Mouse (Mus musculus) MEL (cell line): Measurements from ENCODE around the gene Foxc2.

Experiments
- CTCF ChIP-seq, 3 experiments: IDR thresholded peaks in 2 of 3; conservative IDR thresholded peaks in 1 of 3; 2 replicates each; pipeline ENCODE4 v1.5.1; 2011 to 2012; ENCODE audit warnings: low read length in 3 of 3, low read depth in 2 of 3, mild to moderate bottlenecking in 2 of 3, improper control_type of control experiment in 1 of 3, inconsistent platforms in 1 of 3, mixed read lengths in 1 of 3, moderate library complexity in 1 of 3; ENCODE audit not compliant: control insufficient read depth in 1 of 3, insufficient read depth in 1 of 3, poor library complexity in 1 of 3, severe bottlenecking in 1 of 3
- E2F4 ChIP-seq: IDR thresholded peaks from 2 replicates; pipeline ENCODE4 v1.6.1; 2011; ENCODE audit warnings: low read depth, low read length, improper control_type of control experiment, borderline replicate concordance
- EP300 ChIP-seq, 2 experiments: IDR thresholded peaks; 2 replicates each; pipeline ENCODE4 v1.6.1; 2011; ENCODE audit warnings: improper control_type of control experiment in 2 of 2, low read length in 2 of 2, low read depth in 1 of 2, mild to moderate bottlenecking in 1 of 2
- ETS1 ChIP-seq: IDR thresholded peaks from 2 replicates; pipeline ENCODE4 v1.6.1; 2012; ENCODE audit warnings: low read depth, mild to moderate bottlenecking, inconsistent platforms, low read length, improper control_type of control experiment, moderate library complexity
- GATA1 ChIP-seq: IDR thresholded peaks from 2 replicates; pipeline ENCODE4 v1.6.1; 2011; ENCODE audit warnings: low read depth, low read length, improper control_type of control experiment
- HCFC1 ChIP-seq: IDR thresholded peaks from 2 replicates; pipeline ENCODE4 v1.6.1; 2012; ENCODE audit warnings: low read depth, mild to moderate bottlenecking, inconsistent platforms, low read length, improper control_type of control experiment, moderate library complexity
- MEF2A ChIP-seq: IDR thresholded peaks from 2 replicates; pipeline ENCODE4 v1.6.1; 2014; ENCODE audit warnings: low read depth, mild to moderate bottlenecking, inconsistent platforms, low read length, improper control_type of control experiment; ENCODE audit not compliant: poor library complexity, insufficient replicate concordance, severe bottlenecking; ENCODE audit errors: extremely low read depth
- MYC ChIP-seq: IDR thresholded peaks from 2 replicates; pipeline ENCODE4 v1.6.1; 2011; ENCODE audit warnings: low read depth, mild to moderate bottlenecking, low read length, improper control_type of control experiment, moderate library complexity
- POLR2A ChIP-seq, 2 experiments: IDR thresholded peaks; 2 replicates each; pipeline ENCODE4 v1.6.1; 2011 to 2012; ENCODE audit warnings: low read length in 2 of 2, mild to moderate bottlenecking in 2 of 2, control low read depth in 1 of 2, improper control_type of control experiment in 1 of 2, low read depth in 1 of 2, moderate library complexity in 1 of 2; ENCODE audit not compliant: control insufficient read depth in 1 of 2, insufficient read depth in 1 of 2, poor library complexity in 1 of 2
- RAD21 ChIP-seq: IDR thresholded peaks from 2 replicates; pipeline ENCODE4 v1.6.1; 2011; ENCODE audit warnings: mild to moderate bottlenecking, low read depth, low read length, improper control_type of control experiment
- TCF12 ChIP-seq: IDR thresholded peaks from 2 replicates; pipeline ENCODE4 v1.6.1; 2014; ENCODE audit warnings: low read depth, mild to moderate bottlenecking, inconsistent platforms, low read length, improper control_type of control experiment, moderate library complexity
- UBTF ChIP-seq: IDR thresholded peaks from 2 replicates; pipeline ENCODE4 v1.6.1; 2012; ENCODE audit warnings: low read depth, mild to moderate bottlenecking, inconsistent platforms, low read length, improper control_type of control experiment, moderate library complexity, borderline replicate concordance; ENCODE audit not compliant: insufficient read depth
- USF1 ChIP-seq: IDR thresholded peaks from 2 replicates; pipeline ENCODE4 v1.6.1; 2014; ENCODE audit warnings: low read depth, mild to moderate bottlenecking, inconsistent platforms, low read length, improper control_type of control experiment, moderate library complexity
- ZNF384 ChIP-seq: IDR thresholded peaks from 2 replicates; pipeline ENCODE4 v1.6.1; 2012; ENCODE audit warnings: low read depth, mild to moderate bottlenecking, inconsistent platforms, low read length, improper control_type of control experiment

DNA sequence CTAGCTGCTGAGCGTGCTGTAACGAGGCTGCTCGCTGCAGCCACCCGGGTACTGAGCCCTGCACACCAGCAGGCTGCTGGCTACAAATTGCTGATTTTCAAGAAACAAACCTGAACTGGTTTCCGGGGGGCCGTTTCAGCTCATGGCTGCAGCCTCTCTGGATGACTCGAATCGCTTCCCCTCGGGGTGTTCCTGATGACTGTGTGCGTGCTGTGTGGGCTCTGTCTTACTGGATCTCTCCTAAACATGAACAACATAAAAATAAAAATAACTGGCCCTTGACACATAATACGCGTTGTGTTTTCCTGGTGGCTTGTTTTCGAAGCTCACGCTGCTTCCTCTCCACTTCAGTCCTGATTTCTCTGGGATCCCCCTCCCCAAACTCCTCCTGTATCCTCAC is 37.2 kb upstream of the Foxc2 start:
- TF ChIP-seq GATA1 (no peak), CTCF (IDR thresholded peaks at IDR 0.05 in 2 of 3, conservative IDR thresholded peaks at IDR 0.05 in 1 of 3; ENCODE audit: control insufficient read depth in 1 of 3, insufficient read depth in 1 of 3, low read depth in 2 of 3, low read length in 3 of 3, poor library complexity in 1 of 3, severe bottlenecking in 1 of 3) (no peak), POLR2A (IDR thresholded peaks at IDR 0.05; ENCODE audit: control insufficient read depth in 1 of 2, insufficient read depth in 1 of 2, low read depth in 1 of 2, low read length in 2 of 2, poor library complexity in 1 of 2) (no peak), USF1 (no peak), MEF2A (no peak), HCFC1 (no peak), UBTF (no peak), TCF12 (no peak), RAD21 (no peak), EP300 (IDR thresholded peaks at IDR 0.05; ENCODE audit: low read depth in 1 of 2, low read length in 2 of 2) (no peak), MYC (no peak), ETS1 (no peak), E2F4 (no peak), ZNF384 (no peak)
